Mouse (Mus musculus): ENCODE data around the gene Mb21d2. TPM values are rescaled to one million over a fixed set of nuclear protein-coding genes. Genes with fewer than 3 reads are reported as not detected.
A peak's percentile ranks its signal among the peaks of the same experiment; 100 is the strongest.

The Mb21d2 gene
- polyA plus RNA-seq, 1 experiment from 2014 or later: 4.7 TPM

GRCm38 (mm10) chr16:28899161-28899540 is 30.3 kb downstream of the Mb21d2 start:
- no peak overlapping the region for H3K27ac ChIP-seq (replicated peaks in 1 of 2; ENCODE audit: control insufficient read depth in 1 of 2, insufficient read depth in 1 of 2, low read depth in 2 of 2, low read length in 2 of 2)
- H3K4me3 ChIP-seq (ENCODE audit: control insufficient read depth in 1 of 2, insufficient read depth in 1 of 2, low read depth in 1 of 2, low read length in 2 of 2): no peak overlapping the region
- 52% methylated on average over 4 of the region's 4 CpGs for WGBS
- no peak for ATAC-seq (ENCODE audit: insufficient number of reproducible peaks, insufficient read depth, low FRiP score, low read depth)
- H3K4me1 ChIP-seq (ENCODE audit: control insufficient read depth in 2 of 2, insufficient read depth in 2 of 2, low read length in 2 of 2): peaks cover 9 to 14% of the 10 kb centered on the region in 2 experiments
- peak overlapping the region; percentile 53 for H3K4me2 ChIP-seq (ENCODE audit: low read length)
- no peaks in the 10 kb centered on the region; the same call in 1 of the 2 replicates for H3K36me3 ChIP-seq (ENCODE audit: control insufficient read depth, insufficient read depth, low read length)
- H3K27me3 ChIP-seq (ENCODE audit: control insufficient read depth, insufficient read depth, low read length): no peaks in the 10 kb centered on the region
- H3K9ac ChIP-seq (ENCODE audit: low read length): no peak overlapping the region
- H3K9me3 ChIP-seq (ENCODE audit: control insufficient read depth, low read length): no peaks in the 10 kb centered on the region

DNA sequence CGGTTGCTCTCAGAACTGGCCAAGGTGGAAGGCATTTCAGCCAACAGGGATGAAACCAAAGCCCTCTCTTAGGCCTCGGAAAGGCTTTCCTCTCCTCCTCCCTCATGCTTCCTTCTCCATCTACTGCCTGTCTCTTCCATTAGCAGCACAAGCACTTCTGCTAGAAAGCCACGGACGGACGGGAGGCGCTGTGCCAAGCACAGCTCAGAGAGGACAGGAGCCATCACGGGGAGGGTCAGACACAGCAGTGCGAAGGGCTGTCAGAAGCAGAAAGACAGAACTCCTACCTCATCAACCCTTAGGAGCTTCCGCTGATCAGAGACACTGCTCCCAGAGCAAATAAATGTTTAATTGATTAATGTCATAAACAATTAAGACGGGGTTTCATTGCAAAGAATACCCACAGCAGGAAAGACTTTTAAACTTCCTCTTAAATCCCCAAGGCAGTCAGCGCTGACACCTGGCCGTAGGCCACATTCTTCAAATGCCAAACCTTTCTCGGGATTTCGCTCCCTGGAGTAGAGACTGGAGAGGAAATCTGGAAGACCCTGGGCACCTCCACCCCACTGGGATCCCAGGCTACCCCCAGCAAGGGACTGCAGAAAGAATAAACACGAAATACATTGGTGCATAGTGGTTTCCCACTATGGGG is 30.8 kb downstream of the Mb21d2 start:
- Histone ChIP-seq H3K4me1 (ENCODE audit: control insufficient read depth in 2 of 2, insufficient read depth in 2 of 2, low read length in 2 of 2) (peaks cover 9 to 13% of the 10 kb centered on the region in 2 experiments), H3K27me3 (ENCODE audit: control insufficient read depth, insufficient read depth, low read length) (no peaks in the 10 kb centered on the region), H3K4me2 (ENCODE audit: low read length) (peak overlapping the region; percentile 53), H3K9me3 (ENCODE audit: control insufficient read depth, low read length) (no peaks in the 10 kb centered on the region), H3K27ac (replicated peaks in 1 of 2; ENCODE audit: control insufficient read depth in 1 of 2, insufficient read depth in 1 of 2, low read depth in 2 of 2, low read length in 2 of 2) (no peak overlapping the region; a peak in 1 of 4 replicates), H3K9ac (ENCODE audit: low read length) (no peak overlapping the region), H3K36me3 (ENCODE audit: control insufficient read depth, insufficient read depth, low read length) (no peaks in the 10 kb centered on the region; the same call in 1 of the 2 replicates), H3K4me3 (ENCODE audit: control insufficient read depth in 1 of 2, insufficient read depth in 1 of 2, low read depth in 1 of 2, low read length in 2 of 2) (peak overlapping the region in 1 of 2 experiments; percentile 13; a peak in 1 of 4 replicates)
- 10% methylated on average over 15 of the region's 15 CpGs for WGBS
- peak; percentile 23; the same call in 1 of the 2 replicates for ATAC-seq (ENCODE audit: insufficient number of reproducible peaks, insufficient read depth, low FRiP score, low read depth)

DNA sequence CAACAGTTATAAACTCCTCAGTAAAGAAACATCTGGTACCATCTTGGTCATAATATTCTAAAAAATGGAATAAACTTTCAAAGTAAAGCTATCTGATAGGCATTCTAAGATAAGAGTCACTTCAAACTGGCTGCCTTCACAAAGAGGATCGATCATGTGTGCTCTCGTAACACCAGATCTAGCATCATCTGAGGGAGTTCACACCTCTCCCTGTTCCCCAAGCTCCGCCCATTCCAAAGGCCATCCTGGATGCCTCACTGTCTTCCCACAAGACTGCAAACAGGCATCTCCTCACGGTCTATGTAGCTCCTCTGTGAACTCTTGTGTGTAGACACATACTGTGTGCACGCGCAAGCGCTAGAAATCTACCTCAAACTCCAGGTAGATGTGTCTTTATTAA is 32.9 kb downstream of the Mb21d2 start:
- 94% methylated on average over 7 of the region's 7 CpGs for WGBS
- Histone ChIP-seq H3K9ac (ENCODE audit: low read length) (no peak overlapping the region), H3K36me3 (ENCODE audit: control insufficient read depth, insufficient read depth, low read length) (no peaks in the 10 kb centered on the region), H3K4me3 (ENCODE audit: control insufficient read depth in 1 of 2, insufficient read depth in 1 of 2, low read depth in 1 of 2, low read length in 2 of 2) (no peak overlapping the region), H3K27me3 (ENCODE audit: control insufficient read depth, insufficient read depth, low read length) (no peaks in the 10 kb centered on the region), H3K4me2 (ENCODE audit: low read length) (no peak overlapping the region), H3K9me3 (ENCODE audit: control insufficient read depth, low read length) (no peaks in the 10 kb centered on the region), H3K27ac (replicated peaks in 1 of 2; ENCODE audit: control insufficient read depth in 1 of 2, insufficient read depth in 1 of 2, low read depth in 2 of 2, low read length in 2 of 2) (no peak overlapping the region), H3K4me1 (ENCODE audit: control insufficient read depth in 2 of 2, insufficient read depth in 2 of 2, low read length in 2 of 2) (peaks cover 9 to 13% of the 10 kb centered on the region in 2 experiments)
- no peak for ATAC-seq (ENCODE audit: insufficient number of reproducible peaks, insufficient read depth, low FRiP score, low read depth)

- no peak overlapping the region for H3K9ac ChIP-seq (ENCODE audit: low read length)
- ATAC-seq (ENCODE audit: insufficient number of reproducible peaks, insufficient read depth, low FRiP score, low read depth): no peak
- no peaks in the 10 kb centered on the region for H3K27me3 ChIP-seq (ENCODE audit: control insufficient read depth, insufficient read depth, low read length)
- H3K4me3 ChIP-seq (ENCODE audit: control insufficient read depth in 1 of 2, insufficient read depth in 1 of 2, low read depth in 1 of 2, low read length in 2 of 2): no peak overlapping the region
- peaks cover 2% of the 10 kb centered on the region for H3K9me3 ChIP-seq (ENCODE audit: control insufficient read depth, low read length)
- H3K27ac ChIP-seq (replicated peaks in 1 of 2; ENCODE audit: control insufficient read depth in 1 of 2, insufficient read depth in 1 of 2, low read depth in 2 of 2, low read length in 2 of 2): no peak overlapping the region
- no peak overlapping the region for H3K4me2 ChIP-seq (ENCODE audit: low read length)
- H3K4me1 ChIP-seq (ENCODE audit: control insufficient read depth in 2 of 2, insufficient read depth in 2 of 2, low read length in 2 of 2): peaks cover 14 to 23% of the 10 kb centered on the region in 2 experiments
- no peaks in the 10 kb centered on the region for H3K36me3 ChIP-seq (ENCODE audit: control insufficient read depth, insufficient read depth, low read length)
- WGBS: 83% methylated on average over 6 of the region's 6 CpGs
Measured at GRCm38 (mm10) chr16:28894872-28895271, 34.6 kb downstream of the Mb21d2 start.

DNA sequence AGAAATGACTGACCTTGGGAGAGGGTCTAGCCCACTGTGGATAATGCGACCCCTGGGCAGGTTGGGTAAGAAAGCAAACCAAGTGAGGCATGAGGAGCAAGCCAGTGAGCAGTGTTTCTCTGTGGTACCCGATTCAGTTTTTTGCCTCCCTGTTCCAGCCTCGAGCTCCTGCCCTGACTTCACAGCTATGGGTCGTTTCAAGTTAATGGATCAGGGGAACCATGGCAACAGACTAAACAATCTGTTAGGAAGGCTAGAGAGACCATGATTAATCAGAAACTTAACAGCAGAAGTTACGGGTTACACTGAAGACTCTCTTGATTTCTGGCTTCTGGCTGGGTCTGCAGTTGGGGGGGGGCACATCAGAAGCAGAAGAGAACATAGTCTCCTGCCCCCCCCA is 36.2 kb downstream of the Mb21d2 start:
- H3K9ac ChIP-seq (ENCODE audit: low read length): no peak overlapping the region
- no peak overlapping the region for H3K4me3 ChIP-seq (ENCODE audit: control insufficient read depth in 1 of 2, insufficient read depth in 1 of 2, low read depth in 1 of 2, low read length in 2 of 2)
- ATAC-seq (ENCODE audit: insufficient number of reproducible peaks, insufficient read depth, low FRiP score, low read depth): no peak
- H3K4me1 ChIP-seq (ENCODE audit: control insufficient read depth in 2 of 2, insufficient read depth in 2 of 2, low read length in 2 of 2): peaks cover 7 to 12% of the 10 kb centered on the region in 2 experiments
- 48% methylated on average over 5 of the region's 5 CpGs for WGBS
- H3K27ac ChIP-seq (replicated peaks in 1 of 2; ENCODE audit: control insufficient read depth in 1 of 2, insufficient read depth in 1 of 2, low read depth in 2 of 2, low read length in 2 of 2): no peak overlapping the region
- peaks cover 7% of the 10 kb centered on the region for H3K9me3 ChIP-seq (ENCODE audit: control insufficient read depth, low read length)
- H3K4me2 ChIP-seq (ENCODE audit: low read length): no peak overlapping the region
- no peaks in the 10 kb centered on the region for H3K36me3 ChIP-seq (ENCODE audit: control insufficient read depth, insufficient read depth, low read length)
- no peaks in the 10 kb centered on the region for H3K27me3 ChIP-seq (ENCODE audit: control insufficient read depth, insufficient read depth, low read length)

- no peak overlapping the region for H3K9ac ChIP-seq (ENCODE audit: low read length)
- H3K9me3 ChIP-seq (ENCODE audit: control insufficient read depth, low read length): peaks cover 7% of the 10 kb centered on the region
- no peak overlapping the region for H3K4me3 ChIP-seq (ENCODE audit: control insufficient read depth in 1 of 2, insufficient read depth in 1 of 2, low read depth in 1 of 2, low read length in 2 of 2)
- H3K4me2 ChIP-seq (ENCODE audit: low read length): no peak overlapping the region
- WGBS: 64% methylated on average over 9 of the region's 9 CpGs
- H3K27ac ChIP-seq (replicated peaks in 1 of 2; ENCODE audit: control insufficient read depth in 1 of 2, insufficient read depth in 1 of 2, low read depth in 2 of 2, low read length in 2 of 2): no peak overlapping the region
- no peak for ATAC-seq (ENCODE audit: insufficient number of reproducible peaks, insufficient read depth, low FRiP score, low read depth)
- peaks cover 23 to 31% of the 10 kb centered on the region in 2 experiments for H3K4me1 ChIP-seq (ENCODE audit: control insufficient read depth in 2 of 2, insufficient read depth in 2 of 2, low read length in 2 of 2)
- no peaks in the 10 kb centered on the region for H3K27me3 ChIP-seq (ENCODE audit: control insufficient read depth, insufficient read depth, low read length)
- no peaks in the 10 kb centered on the region for H3K36me3 ChIP-seq (ENCODE audit: control insufficient read depth, insufficient read depth, low read length)
Measured at GRCm38 (mm10) chr16:28886201-28886745, 43.2 kb downstream of the Mb21d2 start.

GRCm38 (mm10) chr16:28885474-28885873 is 44.0 kb downstream of the Mb21d2 start:
- peaks cover 7% of the 10 kb centered on the region for H3K9me3 ChIP-seq (ENCODE audit: control insufficient read depth, low read length)
- H3K4me1 ChIP-seq (ENCODE audit: control insufficient read depth in 2 of 2, insufficient read depth in 2 of 2, low read length in 2 of 2): peaks cover 25 to 32% of the 10 kb centered on the region in 2 experiments
- no peaks in the 10 kb centered on the region for H3K27me3 ChIP-seq (ENCODE audit: control insufficient read depth, insufficient read depth, low read length)
- no peak for ATAC-seq (ENCODE audit: insufficient number of reproducible peaks, insufficient read depth, low FRiP score, low read depth)
- no peaks in the 10 kb centered on the region for H3K36me3 ChIP-seq (ENCODE audit: control insufficient read depth, insufficient read depth, low read length)
- no peak overlapping the region for H3K9ac ChIP-seq (ENCODE audit: low read length)
- 69% methylated on average over 8 of the region's 8 CpGs for WGBS
- no peak overlapping the region for H3K4me3 ChIP-seq (ENCODE audit: control insufficient read depth in 1 of 2, insufficient read depth in 1 of 2, low read depth in 1 of 2, low read length in 2 of 2)
- no peak overlapping the region for H3K4me2 ChIP-seq (ENCODE audit: low read length)
- no peak overlapping the region for H3K27ac ChIP-seq (replicated peaks in 1 of 2; ENCODE audit: control insufficient read depth in 1 of 2, insufficient read depth in 1 of 2, low read depth in 2 of 2, low read length in 2 of 2)
